Mouse (Mus musculus): Measurements from ENCODE around the gene Plekhm3. TPM values are rescaled to one million over a fixed set of nuclear protein-coding genes. Genes with fewer than 3 reads are reported as not detected.

Plekhm3 gene
- polyA plus RNA-seq, 1 experiment from 2014 or later, result 2.2 TPM

DNA sequence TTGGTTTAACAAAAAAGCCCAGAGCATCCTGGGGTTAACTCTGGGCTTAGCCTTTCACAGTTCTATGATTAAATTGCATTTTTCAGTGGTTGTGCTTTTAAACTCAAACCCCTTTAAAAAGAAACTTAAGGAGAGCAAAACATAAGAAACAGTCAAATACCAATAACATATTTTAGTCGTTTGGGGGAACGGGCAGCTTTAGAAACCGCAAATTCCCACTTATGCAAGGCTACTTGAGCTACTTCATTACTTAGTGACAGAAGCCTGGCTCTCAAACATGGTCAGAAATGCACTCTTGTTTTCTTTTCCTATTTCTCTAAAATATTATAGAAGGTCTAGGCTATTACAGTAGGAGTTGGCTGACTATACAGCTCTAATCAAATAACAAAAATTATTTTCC lies 120.5 kb downstream of the Plekhm3 start:
- no peak for DNase-seq (ENCODE audit: low spot score)
- Histone ChIP-seq H3K9ac (ENCODE audit: low read length) (no peak overlapping the region), H3K27me3 (ENCODE audit: control insufficient read depth, insufficient read depth, low read length) (no peaks in the 10 kb centered on the region), H3K27ac (replicated peaks) (no peak overlapping the region), H3K4me1 (replicated peaks; ENCODE audit: control insufficient read depth, insufficient read depth) (no peaks in the 10 kb centered on the region), H3K36me3 (ENCODE audit: control insufficient read depth, insufficient read depth, low read length) (no peaks in the 10 kb centered on the region), H3K9me3 (ENCODE audit: control insufficient read depth, low read length) (no peaks in the 10 kb centered on the region), H3K4me2 (replicated peaks; ENCODE audit: low read depth) (no peak overlapping the region), H3K4me3 (ENCODE audit: low read depth, low read length) (no peak overlapping the region)
- no peak for ATAC-seq (ENCODE audit: low FRiP score, low TSS enrichment)
- 45% methylated on average over 3 of the region's 3 CpGs for WGBS
- no peak for TF ChIP-seq CTCF (IDR thresholded peaks at IDR 0.05; ENCODE audit: low read depth)
- no peak for TF ChIP-seq EP300 (optimal IDR thresholded peaks at IDR 0.05)

DNA sequence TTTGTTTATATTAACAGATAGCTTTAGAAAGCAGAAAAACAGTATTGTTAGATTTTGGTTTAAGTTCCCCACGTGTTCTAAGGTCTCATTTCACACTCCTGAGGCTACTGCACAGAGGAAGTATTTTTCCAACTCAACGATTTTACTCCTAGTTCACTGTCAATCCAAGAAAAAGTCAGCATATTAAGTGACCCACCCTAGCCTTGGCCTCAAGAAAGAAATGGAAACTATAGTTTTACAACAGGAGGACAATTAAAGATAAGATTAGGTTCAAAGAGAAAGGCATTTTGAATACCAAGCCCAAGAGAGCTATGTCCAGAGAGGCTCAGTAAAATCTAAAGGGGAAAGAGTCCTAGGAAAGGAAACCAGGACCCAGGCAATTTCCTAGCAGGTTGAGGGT lies 125.1 kb downstream of the Plekhm3 start:
- H3K27me3 ChIP-seq (ENCODE audit: control insufficient read depth, insufficient read depth, low read length), result no peaks in the 10 kb centered on the region
- H3K9ac ChIP-seq (ENCODE audit: low read length), result no peak overlapping the region
- TF ChIP-seq EP300 (optimal IDR thresholded peaks at IDR 0.05) (no peak), CTCF (IDR thresholded peaks at IDR 0.05; ENCODE audit: low read depth) (no peak)
- no peaks in the 10 kb centered on the region for H3K36me3 ChIP-seq (ENCODE audit: control insufficient read depth, insufficient read depth, low read length)
- ATAC-seq (ENCODE audit: low FRiP score, low TSS enrichment) (no peak), DNase-seq (ENCODE audit: low spot score) (no peak)
- no peak overlapping the region for H3K27ac ChIP-seq (replicated peaks)
- H3K4me1 ChIP-seq (replicated peaks; ENCODE audit: control insufficient read depth, insufficient read depth), result no peaks in the 10 kb centered on the region
- no peak overlapping the region for H3K4me2 ChIP-seq (replicated peaks; ENCODE audit: low read depth)
- H3K4me3 ChIP-seq (ENCODE audit: low read depth, low read length), result no peak overlapping the region
- no peaks in the 10 kb centered on the region for H3K9me3 ChIP-seq (ENCODE audit: control insufficient read depth, low read length)
- 67% methylated on average over 2 of the region's 2 CpGs for WGBS

DNA sequence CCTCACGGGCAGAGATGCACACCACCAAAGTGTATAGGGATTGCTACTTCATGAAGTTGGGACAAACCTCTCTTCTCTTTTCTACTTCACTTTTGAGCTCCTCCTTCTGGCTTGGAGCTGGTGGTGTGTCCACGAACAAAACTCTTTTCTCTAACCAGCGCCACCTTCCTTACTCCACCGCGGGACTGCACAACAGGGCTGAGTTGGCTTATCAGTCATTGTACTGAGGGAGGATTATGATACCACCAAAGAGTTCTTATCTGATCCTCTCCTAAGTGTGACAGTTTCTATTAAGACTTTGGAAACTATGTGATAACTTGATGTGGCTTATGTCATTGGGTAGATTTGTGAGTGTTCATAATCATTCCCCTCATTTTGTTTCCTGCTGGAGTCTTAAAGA lies 129.2 kb downstream of the Plekhm3 start:
- H3K9ac ChIP-seq (ENCODE audit: low read length), result no peak overlapping the region
- no peaks in the 10 kb centered on the region for H3K4me1 ChIP-seq (replicated peaks; ENCODE audit: control insufficient read depth, insufficient read depth)
- no peak overlapping the region for H3K27ac ChIP-seq (replicated peaks)
- H3K4me2 ChIP-seq (replicated peaks; ENCODE audit: low read depth), result no peak overlapping the region
- TF ChIP-seq EP300 (optimal IDR thresholded peaks at IDR 0.05) (no peak), CTCF (IDR thresholded peaks at IDR 0.05; ENCODE audit: low read depth) (no peak)
- 78% methylated on average over 5 of the region's 5 CpGs for WGBS
- no peaks in the 10 kb centered on the region for H3K27me3 ChIP-seq (ENCODE audit: control insufficient read depth, insufficient read depth, low read length)
- no peaks in the 10 kb centered on the region for H3K9me3 ChIP-seq (ENCODE audit: control insufficient read depth, low read length)
- DNase-seq (ENCODE audit: low spot score) (no peak), ATAC-seq (ENCODE audit: low FRiP score, low TSS enrichment) (no peak)
- no peak overlapping the region for H3K4me3 ChIP-seq (ENCODE audit: low read depth, low read length)
- no peaks in the 10 kb centered on the region for H3K36me3 ChIP-seq (ENCODE audit: control insufficient read depth, insufficient read depth, low read length)

DNA sequence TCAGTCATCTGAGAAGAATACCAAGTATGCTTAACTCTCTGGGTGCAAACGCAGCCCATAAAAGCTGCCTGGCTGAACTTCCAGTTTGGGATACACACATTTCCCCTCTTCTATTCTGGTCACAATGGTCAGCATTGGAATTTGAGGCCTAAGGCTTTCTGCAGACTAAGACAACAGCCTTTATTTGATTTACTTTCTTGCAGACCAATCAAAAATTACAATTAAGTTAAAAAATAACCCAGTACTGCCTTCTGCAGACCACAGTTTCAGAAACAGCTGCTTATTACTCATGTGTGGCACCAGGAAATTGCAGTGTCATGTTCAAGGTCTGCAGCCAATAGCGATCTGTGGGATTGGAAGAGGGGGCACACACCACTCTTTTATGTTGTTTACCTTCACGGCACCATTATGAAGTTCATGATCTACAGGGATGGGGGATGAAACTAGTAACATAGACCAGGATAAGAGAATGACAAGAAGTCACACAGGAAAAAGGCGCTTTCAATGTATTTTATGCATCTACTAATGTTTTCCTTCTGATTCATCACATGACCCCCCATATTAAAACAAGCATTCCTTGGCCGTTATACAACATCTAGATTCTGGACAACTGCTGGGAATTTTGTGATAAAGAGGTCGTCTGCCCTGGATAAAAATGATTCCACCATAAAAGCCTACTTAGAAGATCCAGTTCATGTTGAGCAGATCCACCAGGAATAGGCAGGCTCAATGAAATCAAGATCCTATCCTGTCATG lies 130.1 kb downstream of the Plekhm3 start:
- ATAC-seq (ENCODE audit: low FRiP score, low TSS enrichment) (no peak), DNase-seq (ENCODE audit: low spot score) (no peak)
- Histone ChIP-seq H3K4me1 (replicated peaks; ENCODE audit: control insufficient read depth, insufficient read depth) (no peaks in the 10 kb centered on the region), H3K27ac (replicated peaks) (no peak overlapping the region), H3K4me2 (replicated peaks; ENCODE audit: low read depth) (no peak overlapping the region), H3K4me3 (ENCODE audit: low read depth, low read length) (no peak overlapping the region), H3K9me3 (ENCODE audit: control insufficient read depth, low read length) (no peaks in the 10 kb centered on the region), H3K9ac (ENCODE audit: low read length) (no peak overlapping the region), H3K27me3 (ENCODE audit: control insufficient read depth, insufficient read depth, low read length) (no peaks in the 10 kb centered on the region), H3K36me3 (ENCODE audit: control insufficient read depth, insufficient read depth, low read length) (no peaks in the 10 kb centered on the region)
- 59% methylated on average over 6 of the region's 6 CpGs for WGBS
- TF ChIP-seq EP300 (optimal IDR thresholded peaks at IDR 0.05) (no peak), CTCF (IDR thresholded peaks at IDR 0.05; ENCODE audit: low read depth) (no peak)

DNA sequence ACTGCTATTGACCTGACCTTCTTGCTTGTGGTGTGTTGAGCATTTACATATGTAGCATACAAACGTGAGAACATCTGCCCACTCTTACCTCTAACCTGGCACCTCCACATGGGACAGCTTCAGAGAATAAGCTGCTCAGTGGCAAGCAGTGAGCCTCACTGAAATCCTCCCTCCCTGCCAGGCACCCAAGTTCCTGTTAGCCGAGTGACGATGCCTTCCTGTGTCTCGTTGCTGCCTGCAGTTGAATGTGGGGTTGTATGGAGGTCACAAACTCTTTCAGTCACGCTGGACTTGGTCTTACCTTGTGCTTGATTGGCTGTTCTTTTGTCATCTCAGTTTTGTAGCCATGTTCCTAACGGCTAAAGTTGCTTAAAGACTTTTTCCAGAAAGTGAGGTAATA lies 133.1 kb downstream of the Plekhm3 start:
- Histone ChIP-seq H3K27ac (replicated peaks) (no peak overlapping the region), H3K27me3 (ENCODE audit: control insufficient read depth, insufficient read depth, low read length) (no peaks in the 10 kb centered on the region), H3K4me3 (ENCODE audit: low read depth, low read length) (no peak overlapping the region), H3K4me2 (replicated peaks; ENCODE audit: low read depth) (no peak overlapping the region), H3K36me3 (ENCODE audit: control insufficient read depth, insufficient read depth, low read length) (no peaks in the 10 kb centered on the region), H3K9ac (ENCODE audit: low read length) (no peak overlapping the region), H3K4me1 (replicated peaks; ENCODE audit: control insufficient read depth, insufficient read depth) (no peaks in the 10 kb centered on the region), H3K9me3 (ENCODE audit: control insufficient read depth, low read length) (no peaks in the 10 kb centered on the region)
- DNase-seq (ENCODE audit: low spot score) (no peak), ATAC-seq (ENCODE audit: low FRiP score, low TSS enrichment) (no peak)
- WGBS, result 55% methylated on average over 6 of the region's 6 CpGs
- TF ChIP-seq EP300 (optimal IDR thresholded peaks at IDR 0.05) (no peak), CTCF (IDR thresholded peaks at IDR 0.05; ENCODE audit: low read depth) (no peak)

DNA sequence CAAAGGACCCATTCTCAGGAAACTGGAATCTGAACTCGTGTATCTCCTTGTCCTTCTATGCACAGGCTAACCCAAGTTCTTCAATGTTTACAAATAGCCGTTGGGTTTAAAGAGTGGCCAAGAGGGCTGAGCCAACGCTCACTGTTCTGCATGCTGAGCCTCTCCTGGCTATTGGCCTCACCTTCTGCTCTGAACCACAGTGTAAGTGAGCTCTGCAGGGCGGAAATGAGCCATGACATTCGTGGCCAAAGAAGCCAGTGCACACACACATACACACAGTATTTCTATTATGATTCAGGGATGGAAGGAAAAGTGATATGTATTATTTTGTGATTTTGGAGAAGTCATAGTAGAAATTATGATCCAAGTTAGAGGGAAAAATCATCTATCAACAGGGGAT lies 138.9 kb downstream of the Plekhm3 start:
- H3K27ac ChIP-seq (replicated peaks), result no peak overlapping the region
- no peak for ATAC-seq (ENCODE audit: low FRiP score, low TSS enrichment)
- H3K9ac ChIP-seq (ENCODE audit: low read length), result no peak overlapping the region
- TF ChIP-seq CTCF (IDR thresholded peaks at IDR 0.05; ENCODE audit: low read depth) (no peak), EP300 (optimal IDR thresholded peaks at IDR 0.05) (no peak)
- 62% methylated on average over 5 of the region's 5 CpGs for WGBS
- H3K36me3 ChIP-seq (ENCODE audit: control insufficient read depth, insufficient read depth, low read length), result no peaks in the 10 kb centered on the region
- no peaks in the 10 kb centered on the region for H3K9me3 ChIP-seq (ENCODE audit: control insufficient read depth, low read length)
- no peaks in the 10 kb centered on the region for H3K4me1 ChIP-seq (replicated peaks; ENCODE audit: control insufficient read depth, insufficient read depth)
- no peaks in the 10 kb centered on the region for H3K27me3 ChIP-seq (ENCODE audit: control insufficient read depth, insufficient read depth, low read length)
- DNase-seq (ENCODE audit: low spot score), result no peak
- no peak overlapping the region for H3K4me2 ChIP-seq (replicated peaks; ENCODE audit: low read depth)
- no peak overlapping the region for H3K4me3 ChIP-seq (ENCODE audit: low read depth, low read length)
